Mouse (Mus musculus) stomach, postnatal 0 days (tissue): ENCODE results near the gene Nat8f1. TPM values are rescaled to one million over a fixed set of nuclear protein-coding genes. Genes with fewer than 3 reads are reported as not detected.
"Not testable (repeated sequence)": the region's sequence is repeated elsewhere in the genome, so short reads cannot be mapped to it uniquely, and the experiment has no call there.

ENCODE experiments used
- ATAC-seq: fragments of 200-750 bp; cut with Nextera tagmentation; 2 replicates; pipeline ENCODE4 v1.8.0; 2017; ENCODE audit not compliant: low FRiP score, low TSS enrichment
- DNase-seq: peaks from one replicate; pipeline ENCODE4 v3.0.0-alpha.2; 2016; ENCODE audit warnings: low spot score
- H3K27ac ChIP-seq: fragments of 300-500 bp; sonication (generic); replicated peaks from 2 replicates; pipeline ENCODE4 v1.5.1; 2014; ENCODE audit warnings: mild to moderate bottlenecking, control low read depth
- H3K27me3 ChIP-seq: fragments of 300-500 bp; sonication (generic); 2 replicates; pipeline ENCODE4 v1.6.1; 2014; ENCODE audit warnings: low read length; ENCODE audit not compliant: control insufficient read depth, insufficient read depth
- H3K36me3 ChIP-seq: fragments of 300-500 bp; sonication (generic); 2 replicates; pipeline ENCODE4 v1.6.1; 2014; ENCODE audit warnings: low read length, mixed read lengths; ENCODE audit not compliant: control insufficient read depth, insufficient read depth
- H3K4me1 ChIP-seq: fragments of 300-500 bp; sonication (generic); replicated peaks from 2 replicates; pipeline ENCODE4 v1.6.1; 2014; ENCODE audit warnings: antibody characterized with exemption; ENCODE audit not compliant: control insufficient read depth, insufficient read depth
- H3K4me2 ChIP-seq: fragments of 300-500 bp; sonication (generic); replicated peaks from 2 replicates; pipeline ENCODE4 v1.6.1; 2014; ENCODE audit warnings: low read depth, mild to moderate bottlenecking, control low read depth, moderate library complexity
- H3K4me3 ChIP-seq: fragments of 300-500 bp; sonication (generic); 2 replicates; pipeline ENCODE4 v1.5.1; 2014; ENCODE audit warnings: low read depth, low read length, control low read depth
- H3K9ac ChIP-seq: fragments of 300-500 bp; sonication (generic); 2 replicates; pipeline ENCODE4 v1.6.1; 2014; ENCODE audit warnings: mild to moderate bottlenecking, low read length, control low read depth, mixed read lengths
- H3K9me3 ChIP-seq: fragments of 300-500 bp; sonication (generic); 2 replicates; pipeline ENCODE4 v1.6.1; 2016; ENCODE audit warnings: low read length; ENCODE audit not compliant: control insufficient read depth
- CTCF ChIP-seq: IDR thresholded peaks from 2 replicates; pipeline ENCODE4 v1.5.1; 2016; ENCODE audit warnings: antibody characterized with exemption, low read depth, mild to moderate bottlenecking, moderate library complexity
- EP300 ChIP-seq: optimal IDR thresholded peaks from 2 replicates; pipeline ENCODE3; 2016; ENCODE audit warnings: antibody characterized with exemption
- WGBS: fragments of 180-500 bp; shearing (Covaris S2); extraction: QIAGEN DNeasy Blood & Tissue Kit; methylation state at CpG from one replicate; pipeline ENCODE4 v1.1.7; 2014; 5-methylcytosine and 5-hydroxymethylcytosine counted together
- polyA plus RNA-seq: library from polyadenylated mRNA; unstranded; fragments of >200 nt; fragmentation: Nextera tagmentation; extraction: Ambion mirVana; gene quantifications from 2 replicates; pipeline ENCODE4 v1.2.1, GENCODE M21; 2015

Nat8f1 gene
- polyA plus RNA-seq, 1 experiment from 2014 or later = 6.2 TPM

DNA sequence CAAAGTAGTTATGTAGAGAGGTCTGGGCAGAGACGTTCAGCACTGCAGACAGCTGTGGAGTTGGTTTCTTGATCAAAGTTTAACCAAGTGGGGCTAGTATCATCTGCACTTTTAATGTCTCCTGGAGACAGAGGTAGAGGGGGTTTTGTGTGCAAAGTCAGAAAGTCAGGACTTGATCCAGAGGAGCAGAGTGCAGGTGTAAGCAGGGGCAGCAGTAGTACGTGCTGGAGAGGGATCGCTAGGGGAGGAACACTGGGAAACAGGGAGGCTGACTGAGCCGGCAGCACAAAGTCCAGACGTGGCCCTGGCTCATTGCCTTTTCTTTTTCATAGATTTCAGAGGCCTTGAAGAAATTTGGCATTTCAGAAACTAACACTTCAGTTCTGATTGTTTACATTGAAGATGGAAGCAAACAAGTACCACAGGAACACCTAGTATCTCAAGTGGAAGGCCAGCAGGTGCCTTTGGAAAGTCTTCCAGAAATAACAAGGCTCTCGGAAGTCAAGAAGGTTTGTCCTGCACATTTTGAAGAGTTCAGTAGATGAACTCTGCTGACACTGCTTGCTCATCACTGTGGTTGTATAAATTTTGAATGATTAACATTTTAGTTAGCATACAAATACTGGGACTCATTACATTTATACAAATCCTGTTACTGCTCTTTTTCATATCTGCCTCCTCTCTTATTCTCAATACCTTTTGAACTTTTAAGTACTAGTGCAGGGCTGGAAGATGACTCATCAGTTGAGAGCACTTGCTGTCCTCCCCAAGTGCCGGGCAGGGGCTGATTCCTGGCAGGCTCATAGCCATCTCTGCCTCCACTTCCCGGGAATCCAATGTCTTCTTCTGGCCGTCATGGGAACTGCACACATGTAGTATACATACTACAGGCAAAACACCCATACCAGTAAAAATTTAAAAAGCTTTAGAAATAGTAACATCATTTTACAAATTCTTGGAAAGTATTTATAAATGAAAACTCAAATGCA, 12.3 kb upstream of the Nat8f1 start:
- Histone ChIP-seq H3K9ac (no peak overlapping the region), H3K4me2 (no peak overlapping the region), H3K27me3 (no peaks in the 10 kb centered on the region), H3K4me1 (no peaks in the 10 kb centered on the region), H3K4me3 (no peak overlapping the region), H3K36me3 (peaks cover 21% of the 10 kb centered on the region), H3K27ac (no peak overlapping the region), H3K9me3 (no peaks in the 10 kb centered on the region)
- 85% methylated on average over 9 of the region's 9 CpGs for WGBS
- no peak for DNase-seq
- TF ChIP-seq CTCF (no peak), EP300 (no peak)
- ATAC-seq = no peak

DNA sequence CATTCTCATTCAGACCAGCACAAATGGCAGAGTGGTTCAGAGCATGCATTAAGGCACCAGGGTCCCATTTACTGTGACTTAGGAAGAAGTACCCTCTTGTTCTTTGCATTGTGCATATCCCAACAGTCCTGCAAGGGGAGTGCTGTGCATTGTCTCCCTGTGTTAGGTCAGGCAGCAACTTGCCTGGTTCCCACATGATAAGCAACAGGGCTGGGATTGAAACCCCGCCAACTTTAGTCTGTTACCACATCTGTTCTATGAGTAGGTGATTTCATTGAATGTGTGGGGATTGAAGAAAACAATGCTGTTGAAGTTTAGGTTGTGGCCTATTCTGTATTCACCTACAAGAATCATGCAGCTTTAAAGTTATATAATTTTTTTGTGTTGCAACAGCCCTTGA, 11.2 kb upstream of the Nat8f1 start:
- 69% methylated on average over 1 of the region's 1 CpGs for WGBS
- TF ChIP-seq EP300 = no peak
- TF ChIP-seq CTCF = no peak
- no peaks in the 10 kb centered on the region for H3K9me3 ChIP-seq
- no peak overlapping the region for H3K4me2 ChIP-seq
- H3K4me3 ChIP-seq = no peak overlapping the region
- no peak overlapping the region for H3K27ac ChIP-seq
- DNase-seq (no peak), ATAC-seq (no peak)
- H3K4me1 ChIP-seq = no peaks in the 10 kb centered on the region
- no peaks in the 10 kb centered on the region for H3K27me3 ChIP-seq
- H3K9ac ChIP-seq = no peak overlapping the region
- peaks cover 21% of the 10 kb centered on the region for H3K36me3 ChIP-seq

DNA sequence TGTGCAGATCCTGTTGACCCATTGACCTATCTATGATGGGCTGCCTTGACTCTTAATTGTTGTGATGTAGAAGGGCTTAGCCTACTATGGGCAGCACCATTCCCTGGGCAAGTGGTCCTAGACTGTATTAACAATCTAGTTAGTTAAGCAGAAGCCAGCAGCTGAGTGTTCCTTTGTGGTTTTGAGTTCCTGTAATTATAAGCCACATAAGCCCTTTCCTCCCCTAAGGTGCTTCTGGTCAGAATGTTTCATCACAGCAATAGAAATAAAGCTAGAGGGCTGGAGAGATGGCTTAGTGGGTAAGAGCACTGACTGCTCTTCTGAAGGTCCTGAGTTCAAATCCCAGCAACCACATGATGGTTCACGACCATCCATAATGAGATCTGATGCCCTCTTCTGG, 8.2 kb upstream of the Nat8f1 start:
- H3K27ac ChIP-seq = no peak overlapping the region
- 100% methylated on average over 1 of the region's 1 CpGs for WGBS
- no peaks in the 10 kb centered on the region for H3K4me1 ChIP-seq
- no peak overlapping the region for H3K4me2 ChIP-seq
- H3K9ac ChIP-seq = no peak overlapping the region
- no peak overlapping the region for H3K4me3 ChIP-seq
- no peaks in the 10 kb centered on the region for H3K27me3 ChIP-seq
- TF ChIP-seq CTCF (no peak), EP300 (no peak)
- no peak for DNase-seq
- peaks cover 19% of the 10 kb centered on the region for H3K36me3 ChIP-seq
- H3K9me3 ChIP-seq = no peaks in the 10 kb centered on the region
- no peak for ATAC-seq

DNA sequence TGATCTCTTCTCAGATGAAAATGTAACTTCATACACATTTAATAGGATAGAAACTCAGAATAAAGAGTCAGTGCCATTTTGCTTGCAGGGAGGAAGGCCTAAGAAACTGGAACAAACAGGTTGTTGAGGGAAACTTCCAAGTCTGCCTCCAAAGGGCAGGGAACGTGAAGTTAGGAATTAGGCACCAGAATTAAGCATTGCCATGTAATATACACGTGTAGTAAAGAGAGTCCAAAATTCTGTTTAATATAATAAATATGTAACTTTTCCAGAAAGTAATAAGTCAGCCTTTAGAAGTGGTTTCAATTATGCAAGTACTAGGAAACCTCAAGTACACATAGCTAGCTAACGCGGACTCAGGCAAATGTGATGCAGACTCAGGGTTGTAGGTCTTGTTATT, 3.9 kb upstream of the Nat8f1 start:
- WGBS = 90% methylated on average over 4 of the region's 4 CpGs
- H3K27me3 ChIP-seq = no peaks in the 10 kb centered on the region
- ATAC-seq = no peak
- H3K36me3 ChIP-seq = no peaks in the 10 kb centered on the region
- peaks cover 3% of the 10 kb centered on the region; the same call in 1 of the 2 replicates for H3K4me1 ChIP-seq
- no peak for DNase-seq
- no peak overlapping the region for H3K4me2 ChIP-seq
- no peak overlapping the region for H3K9ac ChIP-seq
- TF ChIP-seq CTCF = no peak
- TF ChIP-seq EP300 = no peak
- no peaks in the 10 kb centered on the region for H3K9me3 ChIP-seq
- H3K27ac ChIP-seq = no peak overlapping the region
- H3K4me3 ChIP-seq = no peak overlapping the region

DNA sequence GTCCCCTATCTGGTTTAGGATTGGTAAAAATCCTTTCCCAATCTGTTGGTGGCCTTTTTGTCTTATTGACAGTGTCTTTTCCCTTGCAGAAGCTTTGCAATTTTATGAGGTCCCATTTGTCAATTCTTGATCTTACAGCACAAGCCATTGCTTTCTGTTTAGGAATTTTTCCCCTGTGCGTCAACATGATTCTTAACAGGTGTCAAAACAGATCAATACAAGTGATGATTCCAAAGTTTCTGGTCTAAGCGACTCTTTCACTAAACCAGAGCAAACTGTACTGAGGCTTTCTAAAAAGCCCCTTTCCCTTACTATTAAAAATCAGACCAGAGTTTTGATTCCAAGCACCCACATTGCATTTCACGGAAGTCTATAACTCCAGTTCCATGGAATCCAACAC, 2.9 kb upstream of the Nat8f1 start:
- not testable (repeated sequence) for H3K27me3 ChIP-seq, H3K9ac ChIP-seq, H3K36me3 ChIP-seq, H3K27ac ChIP-seq, H3K9me3 ChIP-seq, DNase-seq, H3K4me3 ChIP-seq, ATAC-seq, H3K4me2 ChIP-seq, H3K4me1 ChIP-seq
- WGBS = 96% methylated on average over 3 of the region's 3 CpGs

DNA sequence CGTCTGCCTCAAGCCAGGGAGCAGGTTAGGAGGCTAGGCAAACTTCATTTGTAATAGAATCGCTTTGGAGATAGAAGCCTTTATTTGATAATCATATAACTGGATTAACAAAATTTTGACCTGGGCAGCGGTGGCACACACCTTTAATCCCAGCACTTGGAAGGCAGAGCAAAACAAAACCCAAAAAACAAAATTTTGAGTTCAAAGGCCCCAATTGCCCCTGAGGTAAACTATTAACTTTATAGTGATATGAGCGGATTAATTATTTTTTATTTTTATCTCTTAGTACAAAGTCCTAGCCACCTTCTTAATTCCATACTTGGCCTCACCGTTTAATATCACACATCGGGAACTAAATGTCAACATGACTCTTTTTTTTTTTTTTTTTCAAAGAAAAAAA, 1.1 kb upstream of the Nat8f1 start:
- peaks cover 3% of the 10 kb centered on the region; the same call in 1 of the 2 replicates for H3K4me1 ChIP-seq
- no peak for DNase-seq
- H3K36me3 ChIP-seq = no peaks in the 10 kb centered on the region
- peak overlapping the region; percentile 89 for H3K27ac ChIP-seq
- TF ChIP-seq CTCF = no peak
- TF ChIP-seq EP300 = no peak
- ATAC-seq = no peak
- no peaks in the 10 kb centered on the region for H3K27me3 ChIP-seq
- H3K9ac ChIP-seq = peak overlapping the region; percentile 75
- H3K9me3 ChIP-seq = no peaks in the 10 kb centered on the region
- H3K4me3 ChIP-seq = peak overlapping the region; percentile 65
- 65% methylated on average over 6 of the region's 6 CpGs for WGBS
- H3K4me2 ChIP-seq = peak overlapping the region; percentile 87
